Mouse (Mus musculus) layer of hippocampus, adult 18-20 months (tissue): ENCODE measurements around the gene Zbtb40. TPM values are rescaled to one million over a fixed set of nuclear protein-coding genes. Genes with fewer than 3 reads are reported as not detected.
A peak's percentile ranks its signal among the peaks of the same experiment; 100 is the strongest.

Experiments
- DNase-seq, 2 experiments: peaks; one replicate each; pipeline ENCODE4 v3.0.0; 2022; ENCODE audit warnings: low spot score in 2 of 2
- total RNA-seq, 2 experiments: library from RNA; stranded (reverse); gene quantifications; 2 replicates each; pipeline ENCODE4 v1.2.3; 2021

Zbtb40 gene
- total RNA-seq, 2 experiments from 2014 or later: 13.6 to 14.6 TPM

GRCm38 (mm10) chr4:137033115-137033887, 15.3 kb downstream of the Zbtb40 start:
- DNase-seq: no peak

- no peak for DNase-seq
Measured at GRCm38 (mm10) chr4:137032456-137032855, 16.1 kb downstream of the Zbtb40 start.

GRCm38 (mm10) chr4:137031319-137031718, 17.3 kb downstream of the Zbtb40 start:
- no peak for DNase-seq

GRCm38 (mm10) chr4:137029348-137029747, 19.3 kb downstream of the Zbtb40 start:
- DNase-seq: no peak

GRCm38 (mm10) chr4:137027051-137027450, 21.6 kb downstream of the Zbtb40 start:
- no peak for DNase-seq

- no peak for DNase-seq
Measured at GRCm38 (mm10) chr4:137025570-137025969, 23.0 kb downstream of the Zbtb40 start.

GRCm38 (mm10) chr4:137025133-137025532, 23.5 kb downstream of the Zbtb40 start:
- DNase-seq: no peak

- DNase-seq: no peak
Measured at GRCm38 (mm10) chr4:137020065-137020464, 28.5 kb downstream of the Zbtb40 start.

- no peak for DNase-seq
Measured at GRCm38 (mm10) chr4:137015934-137016333, 32.7 kb downstream of the Zbtb40 start.

GRCm38 (mm10) chr4:137015476-137015856, 33.1 kb downstream of the Zbtb40 start:
- no peak for DNase-seq

GRCm38 (mm10) chr4:137014654-137015475, 33.7 kb downstream of the Zbtb40 start:
- DNase-seq: no peak

- DNase-seq: no peak
Measured at GRCm38 (mm10) chr4:137014124-137014523, 34.5 kb downstream of the Zbtb40 start.

GRCm38 (mm10) chr4:137006966-137007365, 41.6 kb downstream of the Zbtb40 start:
- no peak for DNase-seq

GRCm38 (mm10) chr4:137001825-137002224, 46.8 kb downstream of the Zbtb40 start:
- no peak for DNase-seq

- no peak for DNase-seq
Measured at GRCm38 (mm10) chr4:137001020-137001419, 47.6 kb downstream of the Zbtb40 start.

GRCm38 (mm10) chr4:136998371-136998770, 50.2 kb downstream of the Zbtb40 start:
- no peak for DNase-seq

GRCm38 (mm10) chr4:136997723-136998345, 50.8 kb downstream of the Zbtb40 start:
- DNase-seq: no peak

- no peak for DNase-seq
Measured at GRCm38 (mm10) chr4:136996933-136997332, 51.7 kb downstream of the Zbtb40 start.

- no peak for DNase-seq
Measured at GRCm38 (mm10) chr4:136995361-136995760, 53.2 kb downstream of the Zbtb40 start.

- no peak for DNase-seq
Measured at GRCm38 (mm10) chr4:136981993-136982695, 66.5 kb downstream of the Zbtb40 start.

GRCm38 (mm10) chr4:136981347-136981746, 67.3 kb downstream of the Zbtb40 start:
- DNase-seq: peak; percentile 29 to 63
